Mouse (Mus musculus) megakaryocyte, embryonic 14.5 days (primary cell): Measurements from ENCODE around the gene Zdhhc7. TPM values are rescaled to one million over a fixed set of nuclear protein-coding genes. Genes with fewer than 3 reads are reported as not detected.

Experiments used
- H3K27me3 ChIP-seq: replicated peaks from 2 replicates; pipeline ENCODE3; 2012; ENCODE audit warnings: inconsistent platforms
- H3K36me3 ChIP-seq: replicated peaks from 2 replicates; pipeline ENCODE3; 2012; ENCODE audit warnings: low read length, inconsistent platforms, mixed read lengths
- H3K4me1 ChIP-seq: 2 replicates; pipeline ENCODE4 v1.6.1; 2012; ENCODE audit warnings: inconsistent platforms
- H3K4me3 ChIP-seq: replicated peaks from 2 replicates; pipeline ENCODE3; 2012; ENCODE audit warnings: moderate library complexity, mild to moderate bottlenecking, inconsistent platforms
- H3K9me3 ChIP-seq: 2 replicates; pipeline ENCODE4 v1.6.1; 2012; ENCODE audit warnings: inconsistent platforms
- FLI1 ChIP-seq: IDR thresholded peaks from 2 replicates; pipeline ENCODE4 v1.6.1; 2012; ENCODE audit warnings: low read length, inconsistent platforms, mixed read lengths
- GATA1 ChIP-seq: IDR thresholded peaks from 3 replicates; pipeline ENCODE4 v1.6.1; 2012; ENCODE audit warnings: mixed read lengths, low read length, inconsistent platforms, borderline replicate concordance
- polyA plus RNA-seq: library from polyadenylated mRNA; stranded (reverse); fragments of >175 nt; gene quantifications from 2 replicates; pipeline ENCODE4 v1.2.3, GENCODE M21; 2012; ENCODE audit warnings: low replicate concordance; ENCODE audit not compliant: insufficient read depth

Zdhhc7 gene
- polyA plus RNA-seq, 1 experiment = 29.1 TPM

- Histone ChIP-seq H3K27me3 (peaks cover 89% of the 10 kb centered on the region), H3K9me3 (peaks cover 17% of the 10 kb centered on the region), H3K36me3 (no peaks in the 10 kb centered on the region), H3K4me1 (peaks cover 18% of the 10 kb centered on the region), H3K4me3 (peak overlapping the region; percentile 24)
- TF ChIP-seq FLI1 (no peak), GATA1 (no peak)
Observed at GRCm38 (mm10) chr8:120040861-120041260, 60.4 kb downstream of the Zdhhc7 start.

GRCm38 (mm10) chr8:120039313-120039919 lies 61.9 kb downstream of the Zdhhc7 start:
- TF ChIP-seq FLI1 (no peak), GATA1 (no peak)
- Histone ChIP-seq H3K36me3 (no peaks in the 10 kb centered on the region), H3K9me3 (peaks cover 22% of the 10 kb centered on the region), H3K27me3 (peaks cover 84% of the 10 kb centered on the region), H3K4me3 (no peak overlapping the region), H3K4me1 (peaks cover 18% of the 10 kb centered on the region)

DNA sequence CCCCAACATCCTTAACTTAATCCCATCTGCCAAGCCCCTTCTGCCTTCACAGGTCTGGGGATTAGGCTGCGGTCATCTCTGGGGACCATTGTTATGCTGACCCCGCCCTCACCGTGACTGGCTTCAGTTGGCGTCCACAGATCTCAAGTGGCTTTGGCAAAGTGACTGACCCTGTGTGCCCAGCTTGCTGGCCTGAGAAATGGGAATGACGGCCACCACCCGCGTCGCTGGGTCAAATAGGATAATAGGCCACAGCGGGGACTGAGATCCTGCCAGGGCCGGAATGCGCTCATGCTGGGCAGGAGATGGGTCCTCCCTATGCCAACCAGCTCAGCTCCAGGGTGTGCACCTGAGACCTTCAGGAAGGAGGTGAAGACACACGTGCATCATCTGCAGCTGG lies 62.5 kb downstream of the Zdhhc7 start:
- peaks cover 84% of the 10 kb centered on the region for H3K27me3 ChIP-seq
- no peaks in the 10 kb centered on the region for H3K36me3 ChIP-seq
- TF ChIP-seq GATA1 (no peak), FLI1 (no peak)
- no peak overlapping the region for H3K4me3 ChIP-seq
- peaks cover 22% of the 10 kb centered on the region for H3K9me3 ChIP-seq
- peaks cover 18% of the 10 kb centered on the region for H3K4me1 ChIP-seq

DNA sequence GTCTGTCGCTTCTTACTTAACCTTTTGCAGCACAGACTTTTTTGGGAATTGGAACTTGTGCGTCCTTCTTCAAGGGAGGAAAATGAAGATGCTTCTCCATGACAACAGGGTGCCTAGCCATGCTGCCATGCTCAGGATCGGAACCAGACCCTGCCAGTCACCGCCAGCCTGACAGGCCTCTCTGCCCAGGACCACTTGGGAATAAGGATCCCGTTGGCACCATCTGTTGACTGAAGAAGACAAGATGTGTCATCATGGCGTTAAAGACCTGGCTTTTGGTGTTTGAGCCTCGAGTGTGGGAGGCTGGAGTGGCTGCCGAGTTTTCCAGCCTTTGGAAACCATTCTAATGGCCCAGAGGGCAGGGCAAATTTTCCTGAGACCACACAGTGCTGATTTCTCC lies 63.7 kb downstream of the Zdhhc7 start:
- Histone ChIP-seq H3K4me3 (no peak overlapping the region), H3K27me3 (peaks cover 84% of the 10 kb centered on the region), H3K9me3 (peaks cover 22% of the 10 kb centered on the region), H3K36me3 (no peaks in the 10 kb centered on the region), H3K4me1 (peaks cover 18% of the 10 kb centered on the region)
- TF ChIP-seq GATA1 = no peak
- TF ChIP-seq FLI1 = no peak

- Histone ChIP-seq H3K4me3 (no peak overlapping the region), H3K9me3 (peaks cover 22% of the 10 kb centered on the region), H3K4me1 (peaks cover 18% of the 10 kb centered on the region), H3K27me3 (peaks cover 83% of the 10 kb centered on the region), H3K36me3 (no peaks in the 10 kb centered on the region)
- TF ChIP-seq GATA1 (no peak), FLI1 (no peak)
Observed at GRCm38 (mm10) chr8:120037199-120037598, 64.1 kb downstream of the Zdhhc7 start.

DNA sequence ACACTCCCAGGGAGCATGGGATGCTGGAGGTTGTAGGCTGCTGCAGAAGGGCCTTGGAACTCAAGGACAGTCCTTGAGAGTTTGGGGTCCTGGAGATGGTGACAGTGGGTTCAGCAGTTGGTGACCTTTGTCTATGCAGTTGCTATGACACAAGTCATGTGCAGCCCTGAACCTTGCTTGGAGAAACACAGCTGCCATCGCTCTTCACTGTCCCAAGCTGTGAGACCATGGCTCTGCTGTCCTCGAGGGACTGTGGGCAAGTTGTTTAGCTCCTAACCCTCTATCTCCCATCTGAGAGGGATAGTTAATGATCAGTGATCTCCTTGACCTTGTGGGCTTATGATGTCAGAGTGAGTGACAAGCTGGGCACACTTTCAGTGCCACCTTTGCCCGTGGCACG lies 64.7 kb downstream of the Zdhhc7 start:
- peaks cover 14% of the 10 kb centered on the region for H3K4me1 ChIP-seq
- no peak overlapping the region for H3K4me3 ChIP-seq
- TF ChIP-seq GATA1 = no peak
- no peak for TF ChIP-seq FLI1
- peaks cover 17% of the 10 kb centered on the region for H3K9me3 ChIP-seq
- no peaks in the 10 kb centered on the region for H3K36me3 ChIP-seq
- peaks cover 80% of the 10 kb centered on the region for H3K27me3 ChIP-seq

- H3K27me3 ChIP-seq = peaks cover 82% of the 10 kb centered on the region
- H3K36me3 ChIP-seq = no peaks in the 10 kb centered on the region
- peaks cover 10% of the 10 kb centered on the region for H3K4me1 ChIP-seq
- TF ChIP-seq FLI1 (no peak), GATA1 (no peak)
- no peak overlapping the region for H3K4me3 ChIP-seq
- H3K9me3 ChIP-seq = peaks cover 12% of the 10 kb centered on the region
Observed at GRCm38 (mm10) chr8:120036111-120036510, 65.2 kb downstream of the Zdhhc7 start.

GRCm38 (mm10) chr8:120034471-120034870 lies 66.8 kb downstream of the Zdhhc7 start:
- no peak for TF ChIP-seq GATA1
- TF ChIP-seq FLI1 = no peak
- Histone ChIP-seq H3K36me3 (no peaks in the 10 kb centered on the region), H3K4me3 (no peak overlapping the region), H3K9me3 (peaks cover 9% of the 10 kb centered on the region), H3K27me3 (peaks cover 87% of the 10 kb centered on the region), H3K4me1 (no peaks in the 10 kb centered on the region; the same call in 1 of the 2 replicates)

DNA sequence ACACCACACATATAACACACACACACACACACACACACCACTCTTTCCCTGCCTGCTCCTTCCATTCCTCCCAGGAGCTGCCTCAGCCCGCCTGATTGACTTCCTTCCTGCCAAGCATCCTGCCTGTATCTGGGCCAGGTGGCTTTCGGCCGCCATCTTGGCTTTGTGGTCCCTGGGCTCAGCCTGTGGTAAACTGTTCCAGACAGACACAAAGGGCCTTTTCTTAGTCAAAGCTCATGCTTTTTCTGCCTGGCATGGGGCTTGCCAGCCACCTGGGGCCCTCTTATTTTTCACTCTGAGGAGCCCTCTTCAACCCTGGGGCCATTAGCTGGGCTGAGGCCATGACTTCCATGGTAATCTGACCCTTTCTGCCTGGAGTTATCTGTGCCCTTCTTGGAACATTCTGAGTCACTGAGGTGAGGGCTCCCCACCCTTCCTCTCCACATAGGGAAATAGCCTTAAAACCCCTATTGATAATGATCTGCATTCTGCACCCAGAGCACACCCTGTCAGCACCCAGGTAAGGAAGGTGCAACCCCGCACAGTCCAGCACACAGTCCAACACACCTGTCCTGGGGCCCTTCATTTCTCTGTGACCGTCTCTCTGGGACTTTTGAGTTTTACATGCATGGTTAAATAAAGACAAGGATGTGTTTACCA lies 68.6 kb downstream of the Zdhhc7 start:
- TF ChIP-seq GATA1 = no peak
- no peak for TF ChIP-seq FLI1
- no peaks in the 10 kb centered on the region for H3K4me1 ChIP-seq
- peaks cover 9% of the 10 kb centered on the region for H3K9me3 ChIP-seq
- no peaks in the 10 kb centered on the region for H3K36me3 ChIP-seq
- H3K27me3 ChIP-seq = peaks cover 80% of the 10 kb centered on the region
- no peak overlapping the region for H3K4me3 ChIP-seq

Other genes starting within 250 kb of the Zdhhc7 start
- 5.2 and 14.1 TPM in 2 replicates for gene Klhl36, start 239.2 kb downstream of the Zdhhc7 start, polyA plus RNA-seq
- 15.0 and 19.0 TPM in 2 replicates for gene Usp10, start 191.1 kb downstream of the Zdhhc7 start, polyA plus RNA-seq
- gene Gm20388, start 190.6 kb downstream of the Zdhhc7 start, polyA plus RNA-seq = 111 and 175 TPM in 2 replicates
- gene Crispld2, start 109.0 kb downstream of the Zdhhc7 start, polyA plus RNA-seq = 0.83 TPM in 1 of 2 replicates, not detected in the other
- gene 6430548M08Rik, start 12.7 kb upstream of the Zdhhc7 start, polyA plus RNA-seq = 2.4 and 4.1 TPM in 2 replicates
- not detected in 2 replicates for gene Fam92b, start 76.0 kb upstream of the Zdhhc7 start, polyA plus RNA-seq
- gene Gse1, start 127.0 kb upstream of the Zdhhc7 start, polyA plus RNA-seq = 163 and 212 TPM in 2 replicates